Mouse (Mus musculus) limb, embryonic 10.5 days (tissue): ENCODE measurements around the gene Rb1. TPM values are rescaled to one million over a fixed set of nuclear protein-coding genes. Genes with fewer than 3 reads are reported as not detected.

Experiments used
- DNase-seq: peaks from one replicate; pipeline ENCODE4 v3.0.0-alpha.2; 2017; ENCODE audit warnings: low spot score
- H3K27ac ChIP-seq: fragments of 300-500 bp; sonication (generic); 2 replicates; pipeline ENCODE4 v1.5.1; 2016; ENCODE audit warnings: mild to moderate bottlenecking
- H3K27me3 ChIP-seq: fragments of 300-500 bp; sonication (generic); 2 replicates; pipeline ENCODE4 v1.6.1; 2016; ENCODE audit warnings: low read depth, mild to moderate bottlenecking; ENCODE audit not compliant: poor library complexity, severe bottlenecking
- H3K36me3 ChIP-seq: fragments of 300-500 bp; sonication (generic); 2 replicates; pipeline ENCODE4 v1.6.1; 2016; ENCODE audit warnings: mild to moderate bottlenecking, moderate library complexity
- H3K4me1 ChIP-seq: fragments of 300-500 bp; sonication (generic); 2 replicates; pipeline ENCODE4 v1.6.1; 2016
- H3K4me3 ChIP-seq: fragments of 300-500 bp; sonication (generic); 2 replicates; pipeline ENCODE4 v1.5.1; 2016; ENCODE audit warnings: mild to moderate bottlenecking, moderate library complexity
- H3K9me3 ChIP-seq: fragments of 300-500 bp; sonication (generic); replicated peaks from 2 replicates; pipeline ENCODE4 v1.6.1; 2016; ENCODE audit warnings: mild to moderate bottlenecking
- WGBS: fragments of 180-500 bp; shearing (Covaris S2); methylation state at CpG from one replicate; pipeline ENCODE4 v1.1.7; 2016; 5-methylcytosine and 5-hydroxymethylcytosine counted together
- polyA plus RNA-seq: library from polyadenylated mRNA; unstranded; fragments of >200 nt; fragmentation: Nextera tagmentation; extraction: Ambion mirVana; gene quantifications from 2 replicates; pipeline ENCODE4 v1.2.1, GENCODE M21; 2016

The Rb1 gene
- 21.2 and 24.8 TPM in 2 replicates for polyA plus RNA-seq

DNA sequence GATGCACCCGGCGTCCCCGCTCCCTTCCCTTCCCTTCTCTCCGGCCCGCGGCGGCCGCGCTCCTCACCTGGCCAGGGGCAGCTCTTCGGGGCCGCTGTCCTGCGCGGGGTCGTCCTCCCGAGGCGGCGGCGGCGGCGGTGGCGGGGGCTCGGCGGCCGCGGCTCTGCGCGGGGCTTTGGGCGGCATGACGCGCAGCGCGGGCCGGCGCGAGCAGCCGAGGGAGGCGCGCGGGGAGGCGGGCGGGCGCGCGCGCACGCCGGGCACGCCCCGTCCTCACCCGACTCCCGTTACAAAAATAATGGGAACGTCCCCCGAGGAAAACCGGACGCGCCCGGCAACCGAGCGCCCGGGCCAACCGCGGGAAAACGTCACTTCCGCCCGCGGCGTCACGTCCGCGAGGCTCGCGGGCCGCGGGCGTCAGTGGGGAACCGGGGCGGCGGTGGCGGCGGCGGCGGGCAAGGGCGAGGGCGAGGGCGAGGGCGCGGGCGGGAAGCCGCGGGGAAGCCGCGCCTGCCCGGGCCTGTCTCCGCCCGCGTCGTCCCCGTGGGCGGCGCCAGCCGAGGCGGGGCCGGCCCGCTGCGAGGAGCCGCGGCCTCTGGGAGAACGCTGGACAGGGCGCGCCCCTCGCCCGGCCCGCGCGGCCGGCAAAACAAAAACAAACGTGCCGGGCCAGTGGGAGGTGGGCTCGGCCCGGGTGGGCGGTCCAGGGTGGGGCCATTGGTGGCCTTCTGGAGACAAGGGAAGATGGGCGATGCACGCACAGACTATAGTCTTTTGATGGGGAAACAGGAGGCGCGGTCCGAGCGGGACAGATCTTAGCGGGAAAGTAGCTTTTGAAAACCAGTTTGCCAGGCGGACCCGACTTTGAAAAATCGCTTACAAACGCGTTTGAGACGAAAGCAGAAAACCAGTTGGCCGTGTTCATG is at the start of gene Rb1:
Gene Rb1, minus strand, starts transcription at position 367 of the 926 bp plus-strand sequence.
- Histone ChIP-seq H3K27me3 (no peaks in the 10 kb centered on the region), H3K4me1 (peaks cover 13% of the 10 kb centered on the region), H3K9me3 (no peaks in the 10 kb centered on the region), H3K4me3 (peak within 1 kb of the TSS; percentile 90), H3K36me3 (no peaks in the 10 kb centered on the region), H3K27ac (peak within 1 kb of the TSS; percentile 90)
- DNase-seq = peak; percentile 87
- WGBS = 2% methylated on average over 131 of the region's 135 CpGs

DNA sequence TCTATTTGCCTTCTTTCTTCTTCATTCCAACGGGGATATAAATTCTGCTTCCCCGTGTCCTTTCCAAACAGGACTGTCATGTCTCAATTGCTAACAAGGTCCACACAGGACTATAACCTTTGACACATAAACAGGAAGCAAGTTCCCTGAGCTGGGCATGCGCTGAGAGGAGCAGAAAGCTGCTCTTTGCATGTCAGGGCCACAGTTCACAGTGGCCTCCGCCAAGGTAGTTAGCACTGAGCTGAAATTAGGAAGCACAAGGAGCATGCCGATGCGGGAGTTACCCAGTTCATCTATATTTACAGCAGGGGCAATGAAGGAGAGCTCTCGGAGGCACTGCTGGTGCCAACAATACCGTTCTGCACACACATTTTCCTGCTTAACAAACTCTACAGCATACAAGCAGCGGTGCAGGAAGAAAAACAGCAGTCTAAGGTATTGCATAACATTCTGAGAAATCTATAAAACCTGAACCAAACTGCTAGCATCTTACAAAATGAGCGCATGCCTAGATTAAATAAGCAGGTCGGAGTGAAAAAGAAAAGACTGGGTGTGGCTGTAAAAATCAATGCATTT is 48.8 kb upstream of the Rb1 start:
- H3K4me1 ChIP-seq = peaks cover 10% of the 10 kb centered on the region
- no peaks in the 10 kb centered on the region for H3K9me3 ChIP-seq
- H3K4me3 ChIP-seq = no peak overlapping the region
- H3K36me3 ChIP-seq = peaks cover 36% of the 10 kb centered on the region
- WGBS = 68% methylated on average over 11 of the region's 11 CpGs
- no peak for DNase-seq
- no peaks in the 10 kb centered on the region for H3K27me3 ChIP-seq
- no peak overlapping the region for H3K27ac ChIP-seq

DNA sequence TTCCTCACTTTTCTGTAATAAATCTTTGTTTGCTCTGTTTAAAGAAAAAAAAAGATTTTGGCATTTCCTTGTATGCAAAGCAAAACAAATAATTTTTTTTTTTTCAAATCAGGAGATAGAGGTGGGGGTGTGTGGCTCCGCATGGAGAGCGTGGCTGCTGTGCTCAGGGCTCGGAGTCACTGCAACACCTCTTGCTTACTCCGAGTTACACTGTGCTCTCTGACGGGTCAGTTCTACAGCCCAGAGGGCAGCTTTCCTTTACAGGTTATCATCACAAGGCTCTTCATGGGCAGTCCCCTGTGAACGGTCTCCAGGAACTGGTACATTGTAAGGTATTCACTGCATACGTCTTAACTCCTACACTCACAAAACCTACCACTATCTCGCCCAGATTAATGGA is 48.0 kb upstream of the Rb1 start:
- H3K4me3 ChIP-seq = no peak overlapping the region
- H3K4me1 ChIP-seq = peaks cover 10% of the 10 kb centered on the region
- peaks cover 34% of the 10 kb centered on the region for H3K36me3 ChIP-seq
- DNase-seq = no peak
- no peaks in the 10 kb centered on the region for H3K9me3 ChIP-seq
- 84% methylated on average over 8 of the region's 8 CpGs for WGBS
- H3K27ac ChIP-seq = no peak overlapping the region
- no peaks in the 10 kb centered on the region for H3K27me3 ChIP-seq

DNA sequence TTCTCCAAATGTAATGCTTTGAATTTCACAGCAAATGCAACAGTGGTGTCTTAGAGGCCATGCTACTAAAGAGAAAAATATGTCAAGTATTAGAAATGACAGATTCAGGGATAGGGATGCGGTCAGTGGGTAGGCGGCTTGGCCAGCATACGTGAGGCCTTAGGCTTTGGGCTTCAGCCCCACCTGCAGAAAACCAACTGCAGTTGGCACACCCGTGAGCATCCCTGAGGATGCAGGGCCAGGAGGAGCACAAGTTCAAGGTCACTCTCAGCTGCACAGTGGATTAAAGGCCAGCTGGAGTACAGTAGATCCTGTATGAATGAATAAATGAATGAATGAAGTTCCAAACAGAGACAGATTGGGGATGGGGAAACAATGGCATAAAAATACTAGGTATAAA is 47.4 kb upstream of the Rb1 start:
- 97% methylated on average over 4 of the region's 4 CpGs for WGBS
- Histone ChIP-seq H3K36me3 (peaks cover 35% of the 10 kb centered on the region), H3K9me3 (no peaks in the 10 kb centered on the region), H3K4me3 (no peak overlapping the region), H3K27ac (no peak overlapping the region), H3K27me3 (no peaks in the 10 kb centered on the region), H3K4me1 (peaks cover 10% of the 10 kb centered on the region)
- DNase-seq = no peak

DNA sequence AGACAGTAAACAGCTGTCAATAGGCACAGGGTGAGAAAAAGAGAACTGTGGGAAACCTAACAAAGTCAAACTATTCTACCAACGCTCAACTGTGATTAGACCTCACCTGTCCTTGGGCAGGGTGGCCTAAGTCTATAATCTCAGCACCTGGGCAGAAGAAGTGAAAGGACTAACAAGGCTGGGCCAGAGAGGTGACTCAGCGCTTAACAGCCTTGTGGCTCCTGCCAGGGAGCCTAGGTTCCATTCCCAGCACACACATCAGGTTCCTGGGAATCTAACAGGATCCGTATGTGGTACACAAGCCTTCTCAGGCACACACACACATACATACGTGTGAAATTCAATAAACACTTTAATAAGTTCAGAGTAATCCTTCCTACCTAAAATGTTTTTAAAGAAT is 46.0 kb upstream of the Rb1 start:
- 93% methylated on average over 4 of the region's 4 CpGs for WGBS
- Histone ChIP-seq H3K36me3 (peaks cover 45% of the 10 kb centered on the region), H3K27ac (no peak overlapping the region), H3K4me1 (peaks cover 10% of the 10 kb centered on the region), H3K9me3 (no peaks in the 10 kb centered on the region), H3K4me3 (no peak overlapping the region), H3K27me3 (no peaks in the 10 kb centered on the region)
- DNase-seq = no peak

DNA sequence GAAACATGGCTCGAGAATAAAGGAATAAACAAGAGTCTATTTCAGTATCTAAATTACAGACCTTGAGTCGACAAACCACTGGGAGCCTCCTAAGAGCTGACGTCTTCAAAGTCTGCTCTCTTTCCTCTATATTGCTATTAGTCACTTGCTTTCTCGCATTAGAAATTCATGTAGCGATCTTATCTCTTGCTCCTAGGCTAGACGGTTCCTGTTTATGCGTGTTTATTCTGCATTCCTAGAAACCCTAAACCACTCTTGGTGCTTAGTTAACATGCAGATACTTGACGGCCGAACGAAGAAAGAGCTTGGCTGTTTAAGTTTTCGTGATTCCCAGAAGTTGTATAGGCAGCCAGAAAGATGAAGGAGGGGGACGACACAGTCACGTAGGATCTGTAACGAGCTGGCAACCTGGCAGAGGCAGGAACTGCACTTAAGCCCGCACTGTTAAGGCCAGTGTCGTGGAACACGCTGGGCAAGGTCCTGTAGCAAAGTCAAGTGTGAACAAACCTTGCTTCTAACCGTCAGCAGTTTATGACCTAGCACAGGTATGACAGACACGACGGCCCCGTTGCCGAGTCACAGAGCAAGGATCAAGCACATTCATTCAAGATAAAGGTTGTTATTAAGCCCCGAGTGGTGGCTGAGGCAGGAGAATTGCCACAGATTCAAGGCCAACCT is 45.2 kb upstream of the Rb1 start:
- peaks cover 51% of the 10 kb centered on the region for H3K36me3 ChIP-seq
- no peak overlapping the region for H3K27ac ChIP-seq
- WGBS = 89% methylated on average over 23 of the region's 23 CpGs
- H3K9me3 ChIP-seq = no peaks in the 10 kb centered on the region
- H3K4me1 ChIP-seq = peaks cover 10% of the 10 kb centered on the region
- H3K27me3 ChIP-seq = no peaks in the 10 kb centered on the region
- no peak for DNase-seq
- no peak overlapping the region for H3K4me3 ChIP-seq

DNA sequence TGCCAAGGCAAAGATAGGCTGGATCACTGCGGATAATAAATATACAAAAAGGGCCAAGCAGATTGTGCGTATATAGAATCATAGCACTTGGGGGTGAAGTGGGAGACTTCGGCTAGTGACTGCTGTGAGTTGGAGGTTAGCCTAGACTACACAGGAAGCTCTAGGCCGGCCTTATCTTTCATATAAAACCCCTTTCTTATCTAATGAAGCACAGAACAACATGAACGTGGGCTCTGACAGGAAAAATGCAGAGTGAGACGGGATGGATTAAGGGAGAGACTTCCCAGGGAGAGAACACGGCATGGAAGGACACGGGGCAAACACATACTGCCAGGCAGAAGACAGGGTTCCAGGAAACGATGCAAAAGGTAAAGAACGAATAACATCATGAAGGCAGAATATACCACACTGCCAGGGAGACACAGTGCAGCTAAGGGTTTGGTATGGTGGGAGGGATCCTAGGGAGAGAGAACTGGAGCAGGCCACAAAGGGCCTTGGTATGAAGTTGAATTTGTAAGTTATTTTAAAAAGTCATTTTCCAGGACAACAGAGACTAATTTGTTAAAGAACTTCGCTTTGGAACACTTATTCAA is 44.6 kb upstream of the Rb1 start:
- H3K4me3 ChIP-seq = no peak overlapping the region
- WGBS = 91% methylated on average over 11 of the region's 11 CpGs
- H3K4me1 ChIP-seq = peaks cover 10% of the 10 kb centered on the region
- peaks cover 58% of the 10 kb centered on the region for H3K36me3 ChIP-seq
- H3K27me3 ChIP-seq = no peaks in the 10 kb centered on the region
- H3K27ac ChIP-seq = no peak overlapping the region
- no peak for DNase-seq
- no peaks in the 10 kb centered on the region for H3K9me3 ChIP-seq

DNA sequence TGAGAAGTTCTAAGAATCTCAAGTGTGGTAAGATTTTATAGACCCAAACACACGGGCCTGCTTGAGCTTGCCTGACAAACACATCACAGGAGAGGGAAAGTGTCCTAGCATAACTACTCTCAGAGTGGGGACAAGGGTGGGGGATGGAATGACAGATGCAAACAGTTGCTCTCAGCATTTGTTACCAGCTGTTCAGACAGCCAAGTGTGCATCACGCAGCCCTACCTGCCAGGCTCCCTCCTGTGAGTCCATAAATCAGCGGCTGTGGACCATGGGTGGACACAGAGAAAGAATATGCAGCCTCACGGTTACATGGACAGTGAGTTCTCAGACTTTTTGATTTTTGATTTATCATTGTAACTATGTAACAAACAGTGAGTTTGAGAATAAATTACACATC is 44.0 kb upstream of the Rb1 start:
- Histone ChIP-seq H3K4me1 (peaks cover 6% of the 10 kb centered on the region), H3K4me3 (no peak overlapping the region), H3K9me3 (no peaks in the 10 kb centered on the region), H3K27ac (no peak overlapping the region), H3K36me3 (peaks cover 63% of the 10 kb centered on the region), H3K27me3 (no peaks in the 10 kb centered on the region)
- WGBS = 80% methylated on average over 4 of the region's 4 CpGs
- DNase-seq = no peak

DNA sequence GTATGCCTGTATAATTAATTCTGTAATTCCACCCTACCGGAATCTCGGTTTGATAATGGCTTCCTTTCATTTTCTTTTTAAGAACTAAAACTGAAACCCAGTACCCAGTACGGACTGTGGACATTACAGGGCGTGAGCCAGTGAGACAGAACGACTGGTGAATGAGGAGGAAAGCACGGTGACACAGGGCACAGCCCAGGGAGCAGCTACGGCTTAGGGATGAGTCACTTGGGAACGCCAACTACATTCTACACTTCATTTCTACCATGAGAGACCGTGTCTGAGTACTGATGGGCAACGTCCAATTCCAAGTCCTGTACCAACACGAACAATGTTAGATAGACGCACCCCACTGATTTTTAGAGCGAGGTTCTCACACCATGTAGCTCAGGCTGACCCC is 43.3 kb upstream of the Rb1 start:
- no peak for DNase-seq
- peaks cover 70% of the 10 kb centered on the region for H3K36me3 ChIP-seq
- no peaks in the 10 kb centered on the region for H3K4me1 ChIP-seq
- H3K9me3 ChIP-seq = no peaks in the 10 kb centered on the region
- no peak overlapping the region for H3K27ac ChIP-seq
- 93% methylated on average over 13 of the region's 13 CpGs for WGBS
- H3K27me3 ChIP-seq = no peaks in the 10 kb centered on the region
- no peak overlapping the region for H3K4me3 ChIP-seq

DNA sequence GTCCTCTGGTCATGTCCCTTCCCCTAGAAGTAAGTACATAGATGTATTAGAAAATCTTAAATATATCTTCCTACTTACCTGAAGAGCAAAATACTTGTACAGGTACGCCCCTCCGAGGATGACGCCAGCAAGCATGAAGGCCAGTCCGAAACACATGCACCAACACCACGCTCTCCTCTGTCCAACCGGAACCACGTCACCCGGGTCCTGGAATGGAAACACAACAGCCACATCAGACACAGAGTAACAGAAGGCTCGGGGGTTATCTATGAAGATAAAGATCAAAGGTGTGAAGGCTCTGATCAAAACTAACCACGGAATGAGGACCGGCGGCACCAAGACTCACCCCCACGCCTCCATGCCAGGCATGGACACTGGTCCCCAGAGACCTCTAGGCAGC is 42.6 kb upstream of the Rb1 start:
- Histone ChIP-seq H3K9me3 (no peaks in the 10 kb centered on the region), H3K27ac (no peak overlapping the region), H3K36me3 (peaks cover 78% of the 10 kb centered on the region), H3K4me3 (no peak overlapping the region), H3K4me1 (no peaks in the 10 kb centered on the region), H3K27me3 (no peaks in the 10 kb centered on the region)
- 92% methylated on average over 13 of the region's 13 CpGs for WGBS
- DNase-seq = no peak

DNA sequence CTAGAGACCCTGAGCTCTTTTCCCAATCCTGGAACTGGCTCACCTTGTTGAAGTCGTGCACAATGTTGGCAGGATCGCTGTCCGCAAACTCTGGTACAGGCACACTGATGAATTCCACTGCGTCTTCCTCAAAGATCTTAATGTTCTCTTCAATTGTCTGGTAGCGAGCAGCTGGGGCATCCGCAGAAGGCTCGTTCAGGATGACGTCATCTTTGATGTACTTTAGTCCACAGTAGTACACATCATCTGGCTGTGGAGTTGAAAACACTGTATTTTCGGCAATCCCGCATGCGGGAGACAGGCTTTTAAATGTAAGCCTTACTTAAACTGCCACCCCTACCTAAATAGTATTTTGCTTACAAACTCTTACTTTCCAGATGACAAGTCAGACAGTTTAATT is 40.7 kb upstream of the Rb1 start:
- Histone ChIP-seq H3K27ac (no peak overlapping the region), H3K9me3 (no peaks in the 10 kb centered on the region), H3K4me3 (no peak overlapping the region), H3K27me3 (no peaks in the 10 kb centered on the region), H3K4me1 (no peaks in the 10 kb centered on the region), H3K36me3 (peaks cover 90% of the 10 kb centered on the region)
- no peak for DNase-seq
- WGBS = 92% methylated on average over 11 of the region's 11 CpGs

DNA sequence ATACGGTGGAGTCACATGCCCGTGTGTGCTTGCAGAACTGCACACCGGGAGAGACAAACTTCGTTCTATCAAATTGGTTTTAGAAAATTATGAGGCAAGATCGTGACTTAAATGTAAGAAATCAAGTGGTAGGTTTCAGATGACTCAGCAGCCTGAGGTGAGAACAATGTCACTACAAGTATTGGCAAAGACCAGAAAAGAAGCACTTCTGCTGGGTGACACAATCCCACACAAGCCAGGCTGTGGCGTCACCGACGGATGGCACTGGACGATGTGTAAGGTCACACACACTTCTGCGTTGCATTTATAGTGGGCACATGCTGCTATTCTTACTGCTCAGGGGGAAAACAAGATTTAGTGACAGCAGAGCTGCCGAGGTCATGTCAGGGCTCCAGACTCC is 38.2 kb upstream of the Rb1 start:
- no peak overlapping the region for H3K4me3 ChIP-seq
- peaks cover 96% of the 10 kb centered on the region for H3K36me3 ChIP-seq
- WGBS = 98% methylated on average over 11 of the region's 11 CpGs

DNA sequence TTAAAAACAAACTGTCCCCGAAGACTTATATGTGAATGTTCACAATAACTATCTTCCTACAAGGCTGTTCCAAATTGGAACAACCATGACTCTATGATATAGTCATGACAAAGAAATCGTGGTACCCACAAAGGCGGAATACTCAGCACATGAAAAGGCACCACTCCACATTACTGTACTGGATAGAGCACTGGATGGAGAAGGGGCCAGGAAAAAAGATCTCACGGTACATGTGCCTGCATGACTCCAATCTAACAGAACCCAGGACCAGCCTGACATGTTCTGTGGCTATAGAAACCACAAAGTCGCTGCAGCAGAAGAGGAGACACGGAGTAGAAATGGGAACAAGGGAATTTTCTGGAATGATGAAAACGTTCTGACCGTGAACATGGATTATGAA is 29.1 kb upstream of the Rb1 start:
- no peaks in the 10 kb centered on the region for H3K27me3 ChIP-seq
- H3K4me3 ChIP-seq = no peak overlapping the region
- H3K36me3 ChIP-seq = peaks cover 27% of the 10 kb centered on the region
- H3K27ac ChIP-seq = no peak overlapping the region
- WGBS = 94% methylated on average over 8 of the region's 8 CpGs
- H3K9me3 ChIP-seq = no peaks in the 10 kb centered on the region
- DNase-seq = no peak
- H3K4me1 ChIP-seq = no peaks in the 10 kb centered on the region

More for the DNA sequence above, 38.2 kb upstream of the Rb1 start:
- no peaks in the 10 kb centered on the region for H3K9me3 ChIP-seq
- H3K27me3 ChIP-seq = no peaks in the 10 kb centered on the region
- H3K27ac ChIP-seq = no peak overlapping the region
- no peaks in the 10 kb centered on the region for H3K4me1 ChIP-seq
- no peak for DNase-seq
